Mouse (Mus musculus) urinary bladder, postnatal 36 days (tissue): ENCODE results near the gene Tshz2.
"Not testable (repeated sequence)": the region's sequence is repeated elsewhere in the genome, so short reads cannot be mapped to it uniquely, and the experiment has no call there.

Experiments used
- DNase-seq, 2 experiments: peaks; one replicate each; pipeline ENCODE4 v3.0.0; 2022; ENCODE audit warnings: low spot score in 2 of 2, mixed read lengths in 1 of 2

Tshz2 gene

GRCm38 (mm10) chr2:169812055-169812454 lies 179.2 kb downstream of the Tshz2 start:
- DNase-seq: no peak

GRCm38 (mm10) chr2:169812940-169813339 lies 180.1 kb downstream of the Tshz2 start:
- no peak for DNase-seq

GRCm38 (mm10) chr2:169814351-169814750 lies 181.5 kb downstream of the Tshz2 start:
- no peak for DNase-seq

GRCm38 (mm10) chr2:169814757-169815156 lies 181.9 kb downstream of the Tshz2 start:
- DNase-seq: no peak

- peak in 1 of 2 experiments; percentile 33 for DNase-seq
These were observed 188.2 kb downstream of the Tshz2 start for GRCm38 (mm10) chr2:169821021-169821441.

- DNase-seq: no peak
These were observed 193.1 kb downstream of the Tshz2 start for GRCm38 (mm10) chr2:169825908-169826307.

- DNase-seq: no peak
These were observed 193.5 kb downstream of the Tshz2 start for GRCm38 (mm10) chr2:169826316-169826715.

GRCm38 (mm10) chr2:169826833-169827232 lies 194.0 kb downstream of the Tshz2 start:
- no peak for DNase-seq

GRCm38 (mm10) chr2:169832184-169832583 lies 199.4 kb downstream of the Tshz2 start:
- DNase-seq: no peak

GRCm38 (mm10) chr2:169833638-169834037 lies 200.8 kb downstream of the Tshz2 start:
- DNase-seq: no peak

GRCm38 (mm10) chr2:169834602-169835001 lies 201.8 kb downstream of the Tshz2 start:
- no peak for DNase-seq

- no peak for DNase-seq
These were observed 204.3 kb downstream of the Tshz2 start for GRCm38 (mm10) chr2:169837031-169837605.

- DNase-seq: no peak
These were observed 205.7 kb downstream of the Tshz2 start for GRCm38 (mm10) chr2:169838521-169838920.

- DNase-seq: peak in 1 of 2 experiments; percentile 37
These were observed 208.6 kb downstream of the Tshz2 start for GRCm38 (mm10) chr2:169841442-169841841.

GRCm38 (mm10) chr2:169842494-169842893 lies 209.7 kb downstream of the Tshz2 start:
- DNase-seq: no peak

GRCm38 (mm10) chr2:169843553-169843952 lies 210.7 kb downstream of the Tshz2 start:
- DNase-seq: no peak

- peak; percentile 15 to 24 for DNase-seq
These were observed 216.3 kb downstream of the Tshz2 start for GRCm38 (mm10) chr2:169849077-169849476.

- no peak for DNase-seq
These were observed 216.7 kb downstream of the Tshz2 start for GRCm38 (mm10) chr2:169849541-169849940.

- no peak for DNase-seq
These were observed 218.8 kb downstream of the Tshz2 start for GRCm38 (mm10) chr2:169851606-169852005.

GRCm38 (mm10) chr2:169854491-169854890 lies 221.7 kb downstream of the Tshz2 start:
- no peak for DNase-seq

GRCm38 (mm10) chr2:169857041-169857440 lies 224.2 kb downstream of the Tshz2 start:
- not testable (repeated sequence) for DNase-seq

GRCm38 (mm10) chr2:169859078-169859855 lies 226.5 kb downstream of the Tshz2 start:
- DNase-seq: no peak

- no peak for DNase-seq
These were observed 228.1 kb downstream of the Tshz2 start for GRCm38 (mm10) chr2:169860895-169861294.
